Mouse (Mus musculus): ENCODE results near the gene Sag. TPM values are rescaled to one million over a fixed set of nuclear protein-coding genes. Genes with fewer than 3 reads are reported as not detected.

The Sag gene
- total and polyA plus RNA-seq, 3 experiments, result 0.19 to 2.0 (median 1.0) TPM

DNA sequence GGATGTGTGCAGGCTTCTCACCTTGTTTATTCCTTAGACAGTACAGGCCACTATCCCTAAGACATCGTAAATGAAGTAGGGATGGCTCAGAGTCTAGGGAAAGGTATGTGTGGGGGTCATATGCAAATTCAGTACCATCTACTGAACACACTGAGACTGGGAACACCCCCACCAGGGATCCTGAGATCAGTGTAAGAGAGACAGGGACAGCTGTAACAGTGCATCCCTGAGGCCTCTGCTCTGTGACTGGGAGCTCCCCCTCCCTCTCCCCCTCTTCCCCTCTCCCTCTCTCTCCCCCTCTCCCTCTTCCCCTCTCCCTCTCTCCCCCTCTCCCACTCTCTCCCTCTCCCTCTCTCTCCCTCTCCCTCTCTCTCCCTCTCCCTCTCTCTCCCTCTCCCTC lies 33.0 kb downstream of the Sag start:
- dilution Hi-C loops (cut with MboI; ENCODE audit: extremely low pct_ligation_motif_present, extremely low pct_unique_long_range_greater_than_20kb, low sequenced_read_pairs), result no loop called here
- no peak overlapping the region for H3K4me3 ChIP-seq (replicated peaks in 1 of 3; ENCODE audit: low read depth in 2 of 3, low read length in 2 of 3, poor library complexity in 1 of 3)
- no peak overlapping the region for H3K4me2 ChIP-seq (ENCODE audit: insufficient read depth, low read depth, poor library complexity, severe bottlenecking)
- H3K79me2 ChIP-seq (replicated peaks; ENCODE audit: control insufficient read depth, extremely low read depth, insufficient read depth, poor library complexity, severe bottlenecking), result no peaks in the 10 kb centered on the region
- no peaks in the 10 kb centered on the region for H3K27me3 ChIP-seq (replicated peaks)
- no peaks in the 10 kb centered on the region for H3K36me3 ChIP-seq (replicated peaks in 1 of 2; ENCODE audit: control insufficient read depth in 1 of 2, insufficient read depth in 1 of 2, low read length in 1 of 2)
- H3K4me1 ChIP-seq (ENCODE audit: control insufficient read depth in 1 of 2, insufficient read depth in 2 of 2), result peaks cover 0 to 12% of the 10 kb centered on the region in 2 experiments; a peak in 2 of 4 replicates
- no peak for TF ChIP-seq ZMIZ1 (IDR thresholded peaks at IDR 0.05; ENCODE audit: low read depth, low read length)
- no peak for TF ChIP-seq ELF1 (IDR thresholded peaks at IDR 0.05; ENCODE audit: low read depth, low read length)
- no peak for TF ChIP-seq POLR2AphosphoS2 (IDR thresholded peaks at IDR 0.05; ENCODE audit: low read depth, low read length)
- TF ChIP-seq MXI1 (IDR thresholded peaks at IDR 0.05; ENCODE audit: low read depth, low read length), result no peak
- TF ChIP-seq RAD21 (IDR thresholded peaks at IDR 0.05; ENCODE audit: low read depth, low read length), result no peak
- no peak for TF ChIP-seq JUND (conservative IDR thresholded peaks at IDR 0.05; ENCODE audit: low read depth, low read length)
- TF ChIP-seq ETS1 (conservative IDR thresholded peaks at IDR 0.05; ENCODE audit: low read depth, low read length), result no peak
- no peak for TF ChIP-seq MYC (IDR thresholded peaks at IDR 0.05; ENCODE audit: low read depth, low read length)
- no peak for TF ChIP-seq MEF2A (IDR thresholded peaks at IDR 0.05; ENCODE audit: borderline replicate concordance, low read depth, low read length)
- no peak for TF ChIP-seq NRF1 (IDR thresholded peaks at IDR 0.05; ENCODE audit: low read depth, low read length)
- no peak for TF ChIP-seq PAX5 (IDR thresholded peaks at IDR 0.05; ENCODE audit: low read length)
- TF ChIP-seq SMC3 (IDR thresholded peaks at IDR 0.05; ENCODE audit: low read depth, low read length), result no peak
- no peak for TF ChIP-seq E2F4 (IDR thresholded peaks at IDR 0.05; ENCODE audit: insufficient replicate concordance, low read depth, low read length)
- no peak for TF ChIP-seq POLR2A (IDR thresholded peaks at IDR 0.05; ENCODE audit: low read depth, low read length)
- no peaks in the 10 kb centered on the region for H3K9me3 ChIP-seq (replicated peaks; ENCODE audit: low read length)
- H3K9ac ChIP-seq (ENCODE audit: insufficient read depth, low read depth), result no peak overlapping the region
- no peak overlapping the region for H3K27ac ChIP-seq (ENCODE audit: insufficient read depth, low read depth)
- DNase-seq (ENCODE audit: extremely low read depth), result no peak
- in situ Hi-C loops (cut with MboI; ENCODE audit: low pct_ligation_motif_present, low pct_unique_long_range_greater_than_20kb, low sequenced_read_pairs), result no loop called here

GRCm38 (mm10) chr1:87837018-87837417 lies 33.5 kb downstream of the Sag start:
- H3K27ac ChIP-seq (ENCODE audit: insufficient read depth, low read depth), result no peak overlapping the region
- H3K9me3 ChIP-seq (replicated peaks; ENCODE audit: low read length), result no peaks in the 10 kb centered on the region
- dilution Hi-C loops (cut with MboI; ENCODE audit: extremely low pct_ligation_motif_present, extremely low pct_unique_long_range_greater_than_20kb, low sequenced_read_pairs) (no loop called here), in situ Hi-C loops (cut with MboI; ENCODE audit: low pct_ligation_motif_present, low pct_unique_long_range_greater_than_20kb, low sequenced_read_pairs) (no loop called here)
- no peak overlapping the region for H3K9ac ChIP-seq (ENCODE audit: insufficient read depth, low read depth)
- no peak overlapping the region for H3K4me2 ChIP-seq (ENCODE audit: insufficient read depth, low read depth, poor library complexity, severe bottlenecking)
- H3K27me3 ChIP-seq (replicated peaks), result no peaks in the 10 kb centered on the region
- no peaks in the 10 kb centered on the region for H3K36me3 ChIP-seq (replicated peaks in 1 of 2; ENCODE audit: control insufficient read depth in 1 of 2, insufficient read depth in 1 of 2, low read length in 1 of 2)
- H3K4me1 ChIP-seq (ENCODE audit: control insufficient read depth in 1 of 2, insufficient read depth in 2 of 2), result peaks cover 0 to 12% of the 10 kb centered on the region in 2 experiments; a peak in 2 of 4 replicates
- DNase-seq (ENCODE audit: extremely low read depth), result no peak
- H3K4me3 ChIP-seq (replicated peaks in 1 of 3; ENCODE audit: low read depth in 2 of 3, low read length in 2 of 3, poor library complexity in 1 of 3), result no peak overlapping the region
- TF ChIP-seq RCOR1 (conservative IDR thresholded peaks at IDR 0.05; ENCODE audit: low read depth, low read length) (no peak), JUND (conservative IDR thresholded peaks at IDR 0.05; ENCODE audit: low read depth, low read length) (no peak), PAX5 (IDR thresholded peaks at IDR 0.05; ENCODE audit: low read length) (no peak), USF2 (conservative IDR thresholded peaks at IDR 0.05; ENCODE audit: low read depth, low read length) (no peak), E2F4 (IDR thresholded peaks at IDR 0.05; ENCODE audit: insufficient replicate concordance, low read depth, low read length) (no peak), EP300 (IDR thresholded peaks at IDR 0.05; ENCODE audit: low read length) (no peak), ETS1 (conservative IDR thresholded peaks at IDR 0.05; ENCODE audit: low read depth, low read length) (no peak), POLR2AphosphoS2 (IDR thresholded peaks at IDR 0.05; ENCODE audit: low read depth, low read length) (no peak), GABPA (IDR thresholded peaks at IDR 0.05; ENCODE audit: insufficient replicate concordance, low read depth, low read length) (no peak)
- no peaks in the 10 kb centered on the region for H3K79me2 ChIP-seq (replicated peaks; ENCODE audit: control insufficient read depth, extremely low read depth, insufficient read depth, poor library complexity, severe bottlenecking)
